Mouse (Mus musculus) neural tube, embryonic 12.5 days (tissue): ENCODE measurements around the gene Gcdh. TPM values are rescaled to one million over a fixed set of nuclear protein-coding genes. Genes with fewer than 3 reads are reported as not detected.
A peak's percentile ranks its signal among the peaks of the same experiment; 100 is the strongest.

Experiments
- ATAC-seq: fragments of 200-750 bp; cut with Nextera tagmentation; 2 replicates; pipeline ENCODE4 v1.8.0; 2017; ENCODE audit warnings: low read depth, mild to moderate bottlenecking, moderate TSS enrichment, moderate library complexity; ENCODE audit not compliant: low FRiP score
- H3K27ac ChIP-seq: fragments of 300-500 bp; sonication (generic); 2 replicates; pipeline ENCODE4 v1.5.1; 2016
- H3K27me3 ChIP-seq: fragments of 300-500 bp; sonication (generic); replicated peaks from 2 replicates; pipeline ENCODE4 v1.6.1; 2016; ENCODE audit warnings: mild to moderate bottlenecking
- H3K36me3 ChIP-seq: fragments of 300-500 bp; sonication (generic); 2 replicates; pipeline ENCODE4 v1.6.1; 2016; ENCODE audit warnings: mild to moderate bottlenecking
- H3K4me1 ChIP-seq: fragments of 300-500 bp; sonication (generic); 2 replicates; pipeline ENCODE4 v1.6.1; 2016
- H3K4me2 ChIP-seq: fragments of 300-500 bp; sonication (generic); replicated peaks from 2 replicates; pipeline ENCODE4 v1.6.1; 2016; ENCODE audit warnings: mild to moderate bottlenecking
- H3K4me3 ChIP-seq: fragments of 300-500 bp; sonication (generic); 2 replicates; pipeline ENCODE4 v1.5.1; 2016
- H3K9ac ChIP-seq: fragments of 300-500 bp; sonication (generic); 2 replicates; pipeline ENCODE4 v1.6.1; 2016; ENCODE audit warnings: mild to moderate bottlenecking
- H3K9me3 ChIP-seq: fragments of 300-500 bp; sonication (generic); 2 replicates; pipeline ENCODE4 v1.6.1; 2016; ENCODE audit warnings: mild to moderate bottlenecking
- WGBS: fragments of 180-500 bp; shearing (Covaris S2); methylation state at CpG from one replicate; pipeline ENCODE4 v1.1.7; 2016; 5-methylcytosine and 5-hydroxymethylcytosine counted together
- polyA plus RNA-seq: library from polyadenylated mRNA; unstranded; fragments of >200 nt; fragmentation: Nextera tagmentation; extraction: Ambion mirVana; gene quantifications from 2 replicates; pipeline ENCODE4 v1.2.1, GENCODE M21; 2016

Gene Gcdh
- polyA plus RNA-seq, 1 experiment from 2014 or later: 37.0 TPM

GRCm38 (mm10) chr8:84889141-84889540 lies 4.6 kb downstream of the Gcdh start:
- H3K36me3 ChIP-seq: peaks cover 51% of the 10 kb centered on the region
- H3K9ac ChIP-seq: no peak overlapping the region
- no peak overlapping the region for H3K4me2 ChIP-seq
- no peaks in the 10 kb centered on the region for H3K27me3 ChIP-seq
- H3K27ac ChIP-seq: no peak overlapping the region
- no peak for ATAC-seq
- H3K4me3 ChIP-seq: no peak overlapping the region
- no peaks in the 10 kb centered on the region for H3K9me3 ChIP-seq
- WGBS: 95% methylated on average over 1 of the region's 1 CpGs
- peaks cover 10% of the 10 kb centered on the region for H3K4me1 ChIP-seq

- Histone ChIP-seq H3K27me3 (no peaks in the 10 kb centered on the region), H3K4me2 (no peak overlapping the region), H3K36me3 (peaks cover 51% of the 10 kb centered on the region), H3K27ac (no peak overlapping the region), H3K9me3 (no peaks in the 10 kb centered on the region), H3K4me3 (no peak overlapping the region), H3K9ac (no peak overlapping the region), H3K4me1 (peaks cover 7% of the 10 kb centered on the region)
- no peak for ATAC-seq
- 96% methylated on average over 3 of the region's 3 CpGs for WGBS
These were observed 5.4 kb downstream of the Gcdh start for GRCm38 (mm10) chr8:84888280-84888679.

DNA sequence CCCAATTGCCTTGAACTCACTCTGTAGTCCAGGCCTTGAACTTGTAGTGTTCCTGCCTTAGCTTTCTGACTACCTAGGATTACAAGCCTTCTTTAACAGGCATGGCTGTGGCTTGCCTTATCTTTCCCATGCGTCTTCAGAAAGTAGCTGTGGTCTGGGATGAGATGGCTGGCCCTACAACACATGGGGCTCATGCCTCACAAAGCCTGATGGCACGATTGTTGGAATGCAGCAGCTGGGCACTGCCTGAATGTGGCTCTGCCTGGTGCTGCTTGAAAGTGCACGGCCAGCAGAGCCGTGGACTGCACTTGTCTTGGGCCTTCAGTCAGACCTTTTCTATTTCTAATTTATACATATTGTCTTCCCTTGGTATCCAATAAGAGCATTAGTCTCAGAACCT lies 9.0 kb downstream of the Gcdh start:
- H3K4me1 ChIP-seq: no peaks in the 10 kb centered on the region
- no peak overlapping the region for H3K4me2 ChIP-seq
- 84% methylated on average over 4 of the region's 4 CpGs for WGBS
- no peak overlapping the region for H3K9ac ChIP-seq
- no peaks in the 10 kb centered on the region for H3K27me3 ChIP-seq
- peaks cover 38% of the 10 kb centered on the region for H3K36me3 ChIP-seq
- no peak overlapping the region for H3K4me3 ChIP-seq
- no peak overlapping the region for H3K27ac ChIP-seq
- no peaks in the 10 kb centered on the region for H3K9me3 ChIP-seq
- ATAC-seq: no peak

- Histone ChIP-seq H3K9me3 (no peaks in the 10 kb centered on the region), H3K27me3 (no peaks in the 10 kb centered on the region), H3K4me2 (no peak overlapping the region), H3K9ac (no peak overlapping the region), H3K4me3 (no peak overlapping the region), H3K4me1 (no peaks in the 10 kb centered on the region), H3K36me3 (no peaks in the 10 kb centered on the region), H3K27ac (no peak overlapping the region)
- 89% methylated on average over 1 of the region's 1 CpGs for WGBS
- ATAC-seq: no peak
These were observed 14.8 kb downstream of the Gcdh start for GRCm38 (mm10) chr8:84878915-84879314.

DNA sequence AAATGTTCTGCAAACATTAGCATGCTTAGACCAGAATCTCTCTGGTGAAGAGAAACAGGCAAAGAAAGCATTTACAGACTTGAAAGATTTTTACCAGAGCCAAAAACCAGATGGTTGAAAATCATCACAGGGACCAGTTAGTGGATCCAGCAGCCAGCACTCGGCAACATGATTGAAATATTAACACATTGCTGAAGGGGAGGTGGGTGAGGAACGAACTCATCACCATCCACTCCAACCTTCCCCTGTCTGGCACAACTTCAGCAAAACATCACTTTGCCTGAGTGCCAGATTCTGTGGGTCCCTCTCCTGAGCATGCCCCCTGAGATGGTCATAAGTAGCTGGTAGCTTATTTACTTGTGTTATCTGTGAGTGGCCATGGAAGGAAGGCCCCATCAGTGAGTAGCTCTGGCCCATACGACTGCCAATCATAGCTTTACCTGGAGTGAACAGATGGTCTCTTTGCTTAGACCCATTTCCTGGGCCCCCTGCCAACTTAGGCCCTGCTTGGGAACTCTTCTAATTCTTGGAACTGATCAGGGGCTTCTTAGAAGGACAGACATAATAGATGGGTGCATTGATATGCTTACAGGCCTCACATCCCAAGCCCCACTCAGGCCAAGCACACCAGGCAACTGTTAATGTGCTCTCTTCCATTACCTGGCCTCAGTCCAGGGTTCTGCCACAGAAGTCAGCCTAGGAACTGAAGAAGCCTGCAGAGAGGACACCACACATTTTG lies 16.3 kb downstream of the Gcdh start:
- Histone ChIP-seq H3K27ac (no peak overlapping the region), H3K4me1 (peaks cover 4% of the 10 kb centered on the region), H3K9ac (no peak overlapping the region), H3K4me2 (no peak overlapping the region), H3K9me3 (no peaks in the 10 kb centered on the region), H3K36me3 (no peaks in the 10 kb centered on the region), H3K27me3 (peaks cover 6% of the 10 kb centered on the region), H3K4me3 (no peak overlapping the region)
- no peak for ATAC-seq
- 90% methylated on average over 3 of the region's 3 CpGs for WGBS

GRCm38 (mm10) chr8:84874339-84874738 lies 19.4 kb downstream of the Gcdh start:
- Histone ChIP-seq H3K27me3 (peaks cover 8% of the 10 kb centered on the region), H3K9ac (no peak overlapping the region), H3K4me1 (peaks cover 11% of the 10 kb centered on the region), H3K36me3 (peaks cover 5% of the 10 kb centered on the region), H3K9me3 (no peaks in the 10 kb centered on the region), H3K4me3 (no peak overlapping the region), H3K27ac (no peak overlapping the region), H3K4me2 (no peak overlapping the region)
- ATAC-seq: no peak
- 92% methylated on average over 3 of the region's 3 CpGs for WGBS

DNA sequence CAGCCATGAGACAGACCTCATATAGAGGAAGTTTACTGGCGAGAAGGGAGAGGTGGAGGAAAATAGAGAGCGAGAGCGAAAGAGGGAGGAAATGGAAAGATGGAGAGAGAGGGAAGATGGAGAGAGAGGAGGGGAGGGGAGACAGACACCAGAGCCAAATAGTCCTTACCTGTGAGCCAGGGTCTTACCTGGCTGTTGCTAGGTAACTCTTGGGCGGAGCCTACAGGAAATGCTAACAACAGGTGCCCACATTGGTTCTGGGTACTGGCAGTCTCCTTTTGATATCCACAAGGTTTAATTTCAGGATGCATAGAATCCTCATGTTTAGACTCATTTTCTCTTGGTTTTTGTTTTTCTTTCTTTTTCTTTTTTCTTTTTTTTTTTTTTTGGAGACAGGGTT lies 20.7 kb downstream of the Gcdh start:
- Histone ChIP-seq H3K4me1 (peaks cover 11% of the 10 kb centered on the region), H3K27ac (no peak overlapping the region), H3K4me3 (peak overlapping the region; percentile 34; the same call in 1 of the 2 replicates), H3K27me3 (peaks cover 8% of the 10 kb centered on the region), H3K4me2 (peak overlapping the region; percentile 84), H3K9ac (peak overlapping the region; percentile 51; the same call in 1 of the 2 replicates), H3K36me3 (peaks cover 18% of the 10 kb centered on the region), H3K9me3 (no peaks in the 10 kb centered on the region)
- ATAC-seq: no peak
- 69% methylated on average over 4 of the region's 4 CpGs for whole genome bisulfite sequencing

DNA sequence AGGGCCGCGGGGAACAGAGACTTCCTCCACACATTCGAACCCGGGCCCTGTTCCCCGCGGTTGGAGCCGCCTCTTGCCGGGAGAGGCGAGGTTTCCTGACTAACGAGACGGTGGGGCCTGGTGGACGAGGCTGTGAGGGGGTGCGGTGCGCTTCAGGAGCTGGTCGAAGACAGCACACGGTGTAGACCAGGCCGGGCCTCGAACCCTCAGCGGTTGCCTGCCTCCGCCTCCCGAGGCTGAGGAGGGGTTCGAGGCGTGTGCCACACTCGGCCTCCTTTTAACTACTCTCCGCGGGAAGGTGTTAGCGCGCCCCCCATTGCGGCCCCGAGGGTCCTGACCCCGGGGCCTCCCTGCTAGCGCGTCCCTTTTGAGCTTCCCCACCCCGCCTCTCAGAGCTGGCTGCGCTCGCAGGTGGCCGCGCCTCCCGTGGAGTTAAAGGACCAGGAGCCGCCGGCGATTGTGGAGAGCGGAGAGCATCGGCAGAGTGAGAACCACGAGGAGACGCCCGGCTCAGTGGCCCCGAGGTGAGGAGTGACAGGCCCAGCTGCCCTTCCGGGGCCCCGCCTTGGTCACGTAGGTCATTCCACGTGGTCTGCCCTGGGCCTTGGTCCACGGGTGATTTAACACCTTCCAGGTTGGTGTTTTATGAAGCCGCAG lies 21.3 kb downstream of the Gcdh start:
- Histone ChIP-seq H3K36me3 (peaks cover 24% of the 10 kb centered on the region), H3K27me3 (peaks cover 8% of the 10 kb centered on the region), H3K4me3 (peak overlapping the region; percentile 34), H3K27ac (no peak overlapping the region), H3K4me1 (peaks cover 11% of the 10 kb centered on the region), H3K9ac (peak overlapping the region; percentile 51; the same call in 1 of the 2 replicates), H3K9me3 (no peaks in the 10 kb centered on the region), H3K4me2 (peak overlapping the region; percentile 84)
- peak; percentile 56; the same call in 1 of the 2 replicates for ATAC-seq
- WGBS: 4% methylated on average over 54 of the region's 54 CpGs

GRCm38 (mm10) chr8:84871376-84872308 lies 22.1 kb downstream of the Gcdh start, which contains the start of gene Syce2:
Gene Syce2, plus strand, starts transcription at chr8:84872111.
- peak; percentile 68 for ATAC-seq
- Histone ChIP-seq H3K4me2 (peak within 1 kb of the TSS; percentile 84), H3K36me3 (peaks cover 32% of the 10 kb centered on the region), H3K27me3 (peaks cover 8% of the 10 kb centered on the region), H3K27ac (no peak within 1 kb of the TSS), H3K9me3 (no peaks in the 10 kb centered on the region), H3K4me1 (peaks cover 11% of the 10 kb centered on the region), H3K9ac (peak within 1 kb of the TSS; percentile 51; the same call in 1 of the 2 replicates), H3K4me3 (peak within 1 kb of the TSS; percentile 34)
- WGBS: 16% methylated on average over 45 of the region's 46 CpGs

DNA sequence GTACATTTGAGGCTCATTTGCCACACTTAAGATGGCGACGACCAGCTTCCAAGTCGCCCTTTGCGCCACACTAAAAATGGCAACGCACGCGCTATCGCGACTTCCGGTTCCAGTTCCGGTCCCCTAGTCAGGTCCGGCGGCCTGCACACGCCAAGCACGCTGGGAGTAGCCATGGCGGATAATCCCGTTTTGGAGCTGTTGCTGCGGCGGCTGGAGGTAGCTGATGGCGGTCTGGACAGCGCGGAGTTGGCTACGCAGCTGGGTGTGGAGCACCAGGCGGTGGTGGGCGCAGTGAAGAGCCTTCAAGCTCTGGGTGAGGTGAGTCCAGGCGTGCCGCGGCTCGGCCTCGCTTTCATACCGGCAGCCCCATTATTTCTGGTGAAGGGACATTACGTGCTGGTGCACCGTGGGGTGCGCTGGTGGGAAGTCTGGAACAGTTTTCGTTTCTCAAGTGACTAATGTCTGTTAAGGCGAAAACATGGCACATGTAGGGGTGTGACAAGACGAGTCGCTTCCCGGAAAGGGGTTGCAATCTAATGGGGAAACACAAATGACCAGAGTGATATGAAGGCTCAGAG lies 36.8 kb downstream of the Gcdh start, which contains the start of gene Farsa:
Farsa (plus strand) TSS at position 126 of the 578 bp plus-strand sequence.
- Histone ChIP-seq H3K9ac (peak within 1 kb of the TSS; percentile 78), H3K4me2 (peak within 1 kb of the TSS; percentile 94), H3K27ac (0 out of 2 replicates have a peak within 1 kb of the TSS, but pooled peaks have one; percentile 29), H3K36me3 (peaks cover 27% of the 10 kb centered on the region), H3K4me1 (peaks cover 13% of the 10 kb centered on the region), H3K9me3 (no peaks in the 10 kb centered on the region), H3K4me3 (peak within 1 kb of the TSS; percentile 92), H3K27me3 (no peaks in the 10 kb centered on the region)
- WGBS: under 1% methylated on average over 39 of the region's 39 CpGs
- peak; percentile 86 for ATAC-seq

GRCm38 (mm10) chr8:84856434-84856833 lies 37.3 kb downstream of the Gcdh start:
- Histone ChIP-seq H3K9ac (no peak overlapping the region), H3K4me2 (no peak overlapping the region)
- WGBS: 94% methylated on average over 3 of the region's 3 CpGs

More at GRCm38 (mm10) chr8:84856434-84856833, 37.3 kb downstream of the Gcdh start:
- Histone ChIP-seq H3K4me1 (peaks cover 13% of the 10 kb centered on the region), H3K27me3 (no peaks in the 10 kb centered on the region), H3K4me3 (no peak overlapping the region), H3K36me3 (peaks cover 22% of the 10 kb centered on the region), H3K27ac (no peak overlapping the region), H3K9me3 (no peaks in the 10 kb centered on the region)
- peak; percentile 45; the same call in 1 of the 2 replicates for ATAC-seq
